Mouse (Mus musculus): Measurements from ENCODE around the gene Fip1l1. TPM values are rescaled to one million over a fixed set of nuclear protein-coding genes. Genes with fewer than 3 reads are reported as not detected.

Fip1l1 gene
- polyA plus RNA-seq, 1 experiment from 2014 or later: 66.5 TPM

- Histone ChIP-seq H3K4me3 (ENCODE audit: low read depth, low read length) (no peak overlapping the region), H3K9me3 (replicated peaks; ENCODE audit: control insufficient read depth, low read length) (no peaks in the 10 kb centered on the region), H3K27me3 (ENCODE audit: control insufficient read depth, insufficient read depth, low read length) (no peaks in the 10 kb centered on the region), H3K4me1 (ENCODE audit: control insufficient read depth, insufficient read depth, low read length) (no peaks in the 10 kb centered on the region), H3K36me3 (ENCODE audit: control insufficient read depth, insufficient read depth, low read length) (peaks cover 20% of the 10 kb centered on the region), H3K27ac (ENCODE audit: low read depth, low read length) (no peak overlapping the region), H3K9ac (ENCODE audit: low read depth, low read length) (no peak overlapping the region), H3K4me2 (no peak overlapping the region)
- ATAC-seq (replicated peaks; ENCODE audit: insufficient number of reproducible peaks, low FRiP score, low TSS enrichment): no peak
- 87% methylated on average over 8 of the region's 8 CpGs for WGBS (ENCODE audit: insufficient replicate concordance)
Measured at GRCm38 (mm10) chr5:74549566-74549965, 14.3 kb downstream of the Fip1l1 start.

GRCm38 (mm10) chr5:74561151-74561550 is 25.9 kb downstream of the Fip1l1 start:
- Histone ChIP-seq H3K9me3 (replicated peaks; ENCODE audit: control insufficient read depth, low read length) (no peaks in the 10 kb centered on the region), H3K36me3 (ENCODE audit: control insufficient read depth, insufficient read depth, low read length) (peaks cover 21% of the 10 kb centered on the region), H3K4me3 (ENCODE audit: low read depth, low read length) (no peak overlapping the region), H3K4me1 (ENCODE audit: control insufficient read depth, insufficient read depth, low read length) (no peaks in the 10 kb centered on the region), H3K4me2 (no peak overlapping the region), H3K9ac (ENCODE audit: low read depth, low read length) (no peak overlapping the region), H3K27me3 (ENCODE audit: control insufficient read depth, insufficient read depth, low read length) (no peaks in the 10 kb centered on the region), H3K27ac (ENCODE audit: low read depth, low read length) (no peak overlapping the region)
- 88% methylated on average over 1 of the region's 1 CpGs for WGBS (ENCODE audit: insufficient replicate concordance)
- no peak for ATAC-seq (replicated peaks; ENCODE audit: insufficient number of reproducible peaks, low FRiP score, low TSS enrichment)

GRCm38 (mm10) chr5:74571767-74572166 is 36.5 kb downstream of the Fip1l1 start:
- 89% methylated on average over 6 of the region's 6 CpGs for WGBS (ENCODE audit: insufficient replicate concordance)
- no peak for ATAC-seq (replicated peaks; ENCODE audit: insufficient number of reproducible peaks, low FRiP score, low TSS enrichment)
- H3K4me3 ChIP-seq (ENCODE audit: low read depth, low read length): no peak overlapping the region
- no peak overlapping the region for H3K9ac ChIP-seq (ENCODE audit: low read depth, low read length)
- H3K27me3 ChIP-seq (ENCODE audit: control insufficient read depth, insufficient read depth, low read length): no peaks in the 10 kb centered on the region
- H3K4me2 ChIP-seq: no peak overlapping the region
- H3K9me3 ChIP-seq (replicated peaks; ENCODE audit: control insufficient read depth, low read length): no peaks in the 10 kb centered on the region
- no peaks in the 10 kb centered on the region; the same call in 1 of the 2 replicates for H3K36me3 ChIP-seq (ENCODE audit: control insufficient read depth, insufficient read depth, low read length)
- no peak overlapping the region for H3K27ac ChIP-seq (ENCODE audit: low read depth, low read length)
- no peaks in the 10 kb centered on the region for H3K4me1 ChIP-seq (ENCODE audit: control insufficient read depth, insufficient read depth, low read length)

GRCm38 (mm10) chr5:74589133-74589532 is 53.9 kb downstream of the Fip1l1 start:
- H3K9me3 ChIP-seq (replicated peaks; ENCODE audit: control insufficient read depth, low read length): no peaks in the 10 kb centered on the region
- no peaks in the 10 kb centered on the region for H3K4me1 ChIP-seq (ENCODE audit: control insufficient read depth, insufficient read depth, low read length)
- no peak overlapping the region for H3K4me2 ChIP-seq
- peaks cover 14% of the 10 kb centered on the region for H3K36me3 ChIP-seq (ENCODE audit: control insufficient read depth, insufficient read depth, low read length)
- H3K27me3 ChIP-seq (ENCODE audit: control insufficient read depth, insufficient read depth, low read length): no peaks in the 10 kb centered on the region
- H3K9ac ChIP-seq (ENCODE audit: low read depth, low read length): no peak overlapping the region
- ATAC-seq (replicated peaks; ENCODE audit: insufficient number of reproducible peaks, low FRiP score, low TSS enrichment): no peak
- WGBS (ENCODE audit: insufficient replicate concordance): 88% methylated on average over 7 of the region's 7 CpGs
- no peak overlapping the region for H3K4me3 ChIP-seq (ENCODE audit: low read depth, low read length)
- no peak overlapping the region for H3K27ac ChIP-seq (ENCODE audit: low read depth, low read length)

- WGBS (ENCODE audit: insufficient replicate concordance): 91% methylated on average over 5 of the region's 5 CpGs
- Histone ChIP-seq H3K36me3 (ENCODE audit: control insufficient read depth, insufficient read depth, low read length) (peaks cover 20% of the 10 kb centered on the region), H3K4me1 (ENCODE audit: control insufficient read depth, insufficient read depth, low read length) (no peaks in the 10 kb centered on the region), H3K4me2 (no peak overlapping the region), H3K9me3 (replicated peaks; ENCODE audit: control insufficient read depth, low read length) (no peaks in the 10 kb centered on the region), H3K9ac (ENCODE audit: low read depth, low read length) (no peak overlapping the region), H3K4me3 (ENCODE audit: low read depth, low read length) (no peak overlapping the region), H3K27me3 (ENCODE audit: control insufficient read depth, insufficient read depth, low read length) (no peaks in the 10 kb centered on the region), H3K27ac (ENCODE audit: low read depth, low read length) (no peak overlapping the region)
- no peak for ATAC-seq (replicated peaks; ENCODE audit: insufficient number of reproducible peaks, low FRiP score, low TSS enrichment)
Measured at GRCm38 (mm10) chr5:74591413-74591812, 56.2 kb downstream of the Fip1l1 start.

GRCm38 (mm10) chr5:74593147-74593546 is 57.9 kb downstream of the Fip1l1 start:
- whole genome bisulfite sequencing (ENCODE audit: insufficient replicate concordance): 85% methylated on average over 8 of the region's 8 CpGs
- Histone ChIP-seq H3K27ac (ENCODE audit: low read depth, low read length) (no peak overlapping the region), H3K4me3 (ENCODE audit: low read depth, low read length) (no peak overlapping the region), H3K9me3 (replicated peaks; ENCODE audit: control insufficient read depth, low read length) (no peaks in the 10 kb centered on the region), H3K36me3 (ENCODE audit: control insufficient read depth, insufficient read depth, low read length) (peaks cover 23% of the 10 kb centered on the region), H3K4me2 (no peak overlapping the region), H3K9ac (ENCODE audit: low read depth, low read length) (no peak overlapping the region), H3K4me1 (ENCODE audit: control insufficient read depth, insufficient read depth, low read length) (no peaks in the 10 kb centered on the region), H3K27me3 (ENCODE audit: control insufficient read depth, insufficient read depth, low read length) (no peaks in the 10 kb centered on the region)
- no peak for ATAC-seq (replicated peaks; ENCODE audit: insufficient number of reproducible peaks, low FRiP score, low TSS enrichment)

GRCm38 (mm10) chr5:74600010-74600409 is 64.8 kb downstream of the Fip1l1 start:
- no peak for ATAC-seq (replicated peaks; ENCODE audit: insufficient number of reproducible peaks, low FRiP score, low TSS enrichment)
- H3K27me3 ChIP-seq (ENCODE audit: control insufficient read depth, insufficient read depth, low read length): no peaks in the 10 kb centered on the region
- 72% methylated on average over 5 of the region's 5 CpGs for WGBS (ENCODE audit: insufficient replicate concordance)

GRCm38 (mm10) chr5:74601171-74601570 is 65.9 kb downstream of the Fip1l1 start:
- Histone ChIP-seq H3K27ac (ENCODE audit: low read depth, low read length) (no peak overlapping the region), H3K4me3 (ENCODE audit: low read depth, low read length) (no peak overlapping the region), H3K27me3 (ENCODE audit: control insufficient read depth, insufficient read depth, low read length) (no peaks in the 10 kb centered on the region), H3K4me1 (ENCODE audit: control insufficient read depth, insufficient read depth, low read length) (no peaks in the 10 kb centered on the region; the same call in none of the 2 replicates), H3K4me2 (no peak overlapping the region), H3K9me3 (replicated peaks; ENCODE audit: control insufficient read depth, low read length) (no peaks in the 10 kb centered on the region), H3K9ac (ENCODE audit: low read depth, low read length) (no peak overlapping the region), H3K36me3 (ENCODE audit: control insufficient read depth, insufficient read depth, low read length) (peaks cover 4% of the 10 kb centered on the region; the same call in 1 of the 2 replicates)
- 81% methylated on average over 3 of the region's 3 CpGs for WGBS (ENCODE audit: insufficient replicate concordance)
- ATAC-seq (replicated peaks; ENCODE audit: insufficient number of reproducible peaks, low FRiP score, low TSS enrichment): no peak

More at GRCm38 (mm10) chr5:74600010-74600409, 64.8 kb downstream of the Fip1l1 start:
- Histone ChIP-seq H3K4me3 (ENCODE audit: low read depth, low read length) (no peak overlapping the region), H3K4me1 (ENCODE audit: control insufficient read depth, insufficient read depth, low read length) (no peaks in the 10 kb centered on the region; the same call in none of the 2 replicates), H3K36me3 (ENCODE audit: control insufficient read depth, insufficient read depth, low read length) (peaks cover 5% of the 10 kb centered on the region; the same call in 1 of the 2 replicates), H3K9ac (ENCODE audit: low read depth, low read length) (no peak overlapping the region), H3K27ac (ENCODE audit: low read depth, low read length) (no peak overlapping the region), H3K9me3 (replicated peaks; ENCODE audit: control insufficient read depth, low read length) (no peaks in the 10 kb centered on the region), H3K4me2 (no peak overlapping the region)

GRCm38 (mm10) chr5:74601965-74602364 is 66.7 kb downstream of the Fip1l1 start:
- no peak overlapping the region for H3K4me2 ChIP-seq
- H3K4me1 ChIP-seq (ENCODE audit: control insufficient read depth, insufficient read depth, low read length): no peaks in the 10 kb centered on the region; the same call in none of the 2 replicates
- no peak for ATAC-seq (replicated peaks; ENCODE audit: insufficient number of reproducible peaks, low FRiP score, low TSS enrichment)
- no peaks in the 10 kb centered on the region for H3K27me3 ChIP-seq (ENCODE audit: control insufficient read depth, insufficient read depth, low read length)
- WGBS (ENCODE audit: insufficient replicate concordance): 71% methylated on average over 6 of the region's 6 CpGs
- H3K27ac ChIP-seq (ENCODE audit: low read depth, low read length): no peak overlapping the region
- H3K9ac ChIP-seq (ENCODE audit: low read depth, low read length): no peak overlapping the region
- no peaks in the 10 kb centered on the region for H3K9me3 ChIP-seq (replicated peaks; ENCODE audit: control insufficient read depth, low read length)
- no peak overlapping the region for H3K4me3 ChIP-seq (ENCODE audit: low read depth, low read length)
- H3K36me3 ChIP-seq (ENCODE audit: control insufficient read depth, insufficient read depth, low read length): peaks cover 3% of the 10 kb centered on the region; the same call in 1 of the 2 replicates
